Mouse (Mus musculus) spleen, adult 18-20 months (tissue): Measurements from ENCODE around the gene Zscan18.
"Not testable (repeated sequence)": the region's sequence is repeated elsewhere in the genome, so short reads cannot be mapped to it uniquely, and the experiment has no call there.

Experiments used
- DNase-seq, 2 experiments: peaks; one replicate each; pipeline ENCODE4 v3.0.0; 2022; ENCODE audit warnings: mixed read lengths in 2 of 2

The Zscan18 gene

DNA sequence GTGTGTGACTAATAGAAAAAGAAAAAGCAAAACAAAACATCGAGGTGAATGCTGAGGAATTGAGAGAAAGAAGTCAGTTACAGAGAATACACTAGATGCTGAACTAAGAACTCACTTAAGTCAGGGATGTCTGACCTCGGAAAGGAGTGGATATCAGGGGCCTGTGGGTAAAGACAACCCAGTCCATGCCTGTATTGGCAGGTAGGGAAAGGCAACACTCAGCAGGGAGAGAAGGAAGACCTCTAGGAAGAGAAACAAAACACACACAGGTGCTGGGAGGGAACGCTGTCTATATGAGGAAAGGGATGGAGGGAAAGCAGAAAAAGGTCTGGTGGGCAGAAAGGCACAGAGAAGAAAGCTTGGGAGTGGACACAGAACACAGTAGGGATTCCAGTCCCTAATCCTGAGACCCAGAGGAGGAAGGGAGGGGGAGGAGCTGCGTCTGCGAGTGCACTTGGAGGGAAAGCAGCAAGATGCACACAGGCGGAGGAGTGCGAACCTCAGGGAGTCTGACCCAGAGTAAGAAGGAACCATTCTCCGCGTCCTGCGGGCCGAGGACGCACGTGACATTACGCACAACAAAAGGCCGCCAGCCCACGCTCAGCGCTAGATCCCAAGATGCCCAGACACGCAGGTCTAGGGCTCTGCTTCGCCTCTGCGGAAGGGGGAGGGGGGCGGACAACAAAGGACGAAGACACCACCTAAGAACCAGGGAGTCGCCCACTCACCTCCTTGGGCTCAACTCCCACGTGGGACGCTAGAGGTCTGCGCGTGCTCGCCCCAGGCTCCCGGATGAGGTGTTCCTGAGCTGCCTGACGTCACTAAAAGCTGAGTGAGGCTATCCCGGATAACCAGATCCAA lies at the start of gene Zscan18:
TSS of gene Zscan18 (minus strand) at position 770 of the 861 bp plus-strand sequence.
- DNase-seq = peak; percentile 25 to 39

GRCm38 (mm10) chr7:12835779-12836178 lies 32.3 kb upstream of the Zscan18 start:
- DNase-seq = no peak

GRCm38 (mm10) chr7:12835193-12835671 lies 31.8 kb upstream of the Zscan18 start:
- DNase-seq = peak in 1 of 2 experiments; percentile 14

- peak; percentile 82 to 89 for DNase-seq
Observed at GRCm38 (mm10) chr7:12834162-12835120, 31.0 kb upstream of the Zscan18 start, which contains the start of gene Zfp110. TSS of gene Zfp110 (plus strand) at chr7:12834761.

DNA sequence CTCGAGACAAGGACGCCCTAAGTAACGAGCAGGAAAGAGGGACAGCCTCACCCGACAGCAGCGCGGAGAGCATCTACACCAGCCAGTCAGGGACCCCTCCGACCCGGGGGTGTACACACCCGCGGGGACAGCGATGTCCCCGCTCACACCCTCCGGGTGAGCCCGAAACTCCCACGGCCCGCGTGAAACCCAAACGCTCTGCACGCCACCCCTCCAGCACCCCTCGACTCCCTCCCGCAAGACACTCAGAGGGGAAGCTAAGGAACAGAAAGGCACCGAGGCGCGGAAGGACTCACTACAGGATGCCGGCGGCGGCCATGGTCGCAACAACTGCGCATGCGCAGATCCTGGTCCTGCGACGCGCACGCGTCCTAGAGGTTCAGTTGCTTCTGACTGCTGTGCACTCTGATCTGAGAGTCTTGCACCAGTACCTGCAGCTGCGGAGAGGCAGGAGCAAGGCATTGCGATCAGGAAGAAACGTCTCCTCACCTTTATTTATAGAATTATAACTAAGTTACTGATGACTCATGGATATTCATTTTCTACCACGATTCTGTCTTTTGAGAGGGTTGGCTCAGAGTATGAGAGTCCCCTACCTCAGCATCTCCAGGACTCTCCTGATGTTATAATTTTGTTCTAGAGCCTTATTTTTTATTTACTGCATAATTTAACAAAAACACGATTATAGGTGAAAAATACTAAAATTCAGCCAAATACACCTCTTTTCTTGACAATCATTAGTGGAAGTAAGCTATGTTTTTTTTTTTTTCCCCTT lies 15.3 kb upstream of the Zscan18 start, which contains the start of gene Zfp329:
TSS of gene Zfp329 (minus strand) at position 338 of the 775 bp plus-strand sequence.
- peak; percentile 82 to 88 for DNase-seq

GRCm38 (mm10) chr7:12815566-12815965 lies 12.1 kb upstream of the Zscan18 start:
- no peak for DNase-seq

DNA sequence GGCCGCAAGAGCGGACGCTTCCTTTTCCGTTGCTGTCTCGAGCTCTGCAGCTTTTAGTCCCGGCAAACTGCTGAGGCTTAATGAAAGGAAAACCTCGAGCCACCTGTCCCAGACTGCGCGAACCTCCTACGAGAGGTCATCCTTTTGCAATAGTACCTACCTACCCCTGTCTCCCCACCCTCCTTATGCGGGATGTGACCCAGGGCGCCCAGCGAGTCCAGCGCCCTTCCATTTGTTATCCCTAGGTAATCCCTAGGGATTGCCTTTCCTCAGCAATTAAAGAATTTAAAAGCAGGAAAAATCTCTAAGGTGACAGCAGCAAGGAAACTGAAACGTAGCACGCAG lies 264 bp upstream of the Zscan18 start:
- DNase-seq = no peak

GRCm38 (mm10) chr7:12799554-12799953 lies 3.9 kb downstream of the Zscan18 start:
- DNase-seq = no peak

DNA sequence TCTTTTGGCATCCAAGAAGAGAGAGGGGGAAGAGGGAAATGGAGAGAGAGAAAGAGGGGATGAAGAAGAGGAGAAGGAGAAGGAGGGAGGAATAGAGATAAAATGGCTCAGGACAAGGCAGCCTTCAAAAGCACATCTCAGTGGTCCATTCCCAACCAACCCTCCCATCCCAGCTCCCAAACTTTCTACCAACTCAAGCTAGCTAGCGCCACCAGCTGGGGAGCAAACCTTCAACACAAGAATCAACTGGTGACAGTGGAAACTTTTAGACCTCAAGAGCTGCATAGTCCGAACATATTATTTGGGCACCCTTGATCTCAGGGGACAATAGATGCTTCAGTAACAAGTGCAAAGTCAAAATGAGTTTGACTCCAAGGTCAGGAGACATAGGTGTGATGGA lies 5.5 kb downstream of the Zscan18 start:
- no peak for DNase-seq

DNA sequence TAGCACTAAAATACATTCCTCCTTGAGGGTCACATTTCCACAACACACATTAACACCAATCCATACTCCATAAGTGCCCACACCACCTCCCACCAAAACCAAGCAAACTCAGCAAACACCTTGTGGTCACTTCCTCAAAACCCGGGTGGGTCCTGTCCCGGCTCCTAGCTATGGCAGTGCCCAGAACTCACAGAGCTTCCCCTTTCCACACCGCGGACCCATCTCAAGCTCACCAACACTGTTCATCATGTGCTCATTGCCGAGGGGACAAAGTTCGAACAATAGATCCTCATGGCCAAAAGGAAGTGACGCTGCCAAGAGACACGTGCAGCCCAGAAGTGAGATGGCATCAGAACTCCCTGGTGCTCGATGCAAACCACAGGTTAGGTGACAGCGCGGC lies 10.8 kb downstream of the Zscan18 start:
- not testable (repeated sequence) for DNase-seq

- DNase-seq = no peak
Observed at GRCm38 (mm10) chr7:12788025-12788424, 15.4 kb downstream of the Zscan18 start.

- no peak for DNase-seq
Observed at GRCm38 (mm10) chr7:12787333-12787732, 16.1 kb downstream of the Zscan18 start.

GRCm38 (mm10) chr7:12780151-12780830 lies 23.1 kb downstream of the Zscan18 start:
- peak; percentile 51 to 59 for DNase-seq

GRCm38 (mm10) chr7:12779782-12780150 lies 23.7 kb downstream of the Zscan18 start:
- DNase-seq = no peak

DNA sequence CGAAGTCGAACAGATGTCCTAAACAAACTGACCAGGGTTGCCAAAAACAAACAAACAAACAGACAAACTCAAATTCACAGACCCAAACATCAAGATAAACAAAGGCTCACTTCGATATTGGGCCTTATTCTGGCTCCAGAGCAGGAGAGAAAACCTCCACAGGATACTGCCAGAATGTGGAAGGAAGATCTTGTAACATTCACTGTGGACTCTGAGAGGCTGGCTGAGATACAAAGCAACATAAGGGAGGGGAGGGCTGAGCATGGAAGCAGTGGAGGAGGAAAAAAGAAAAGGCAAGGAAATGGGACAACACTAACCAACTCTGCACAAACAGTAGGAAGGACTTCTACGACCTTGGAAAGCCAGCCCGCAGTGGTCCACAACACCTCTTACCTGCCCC lies 24.3 kb downstream of the Zscan18 start:
- no peak for DNase-seq

DNA sequence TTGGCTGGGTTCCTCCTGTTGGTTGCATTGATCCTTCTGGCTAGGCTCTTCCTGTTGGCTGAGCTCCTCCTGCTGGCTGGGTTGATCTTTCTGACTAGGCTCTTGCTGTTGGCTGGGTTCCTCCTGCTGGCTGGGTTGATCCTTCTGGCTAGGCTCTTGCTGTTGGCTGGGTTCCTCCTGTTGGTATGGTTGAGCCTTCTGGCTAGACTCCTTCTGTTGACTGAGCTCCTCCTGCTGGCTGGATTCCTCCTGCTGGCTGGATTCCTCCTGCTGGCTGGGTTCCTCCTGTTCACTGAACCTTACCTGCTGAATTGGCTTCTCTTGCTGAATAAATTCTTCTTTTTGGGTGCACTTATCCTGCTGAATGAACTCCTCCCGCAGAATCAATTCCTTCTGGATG lies 28.8 kb downstream of the Zscan18 start:
- no peak for DNase-seq

GRCm38 (mm10) chr7:12774111-12774510 lies 29.3 kb downstream of the Zscan18 start:
- no peak for DNase-seq

GRCm38 (mm10) chr7:12749431-12750198 lies 53.8 kb downstream of the Zscan18 start:
- no peak for DNase-seq

GRCm38 (mm10) chr7:12734904-12735303 lies 68.5 kb downstream of the Zscan18 start, which contains the start of gene Vmn2r56:
TSS of gene Vmn2r56 (minus strand) at chr7:12735004.
- DNase-seq = no peak
